12 mouse cellular contexts compared by ENCODE assay signal in genomic region chr9:94410042-94410441, GRCm38 (mm10).
DNase-seq lines count a peak whose midpoint lies in the region; ATAC-seq lines count a peak whose summit lies in the region.
"Had no signal": no experiment of that assay in that cellular context is flagged by ENCODE, and none has a peak within 500 bp of the region (broad histone marks: within the 10 kb centered on the region; RNA-seq: fewer than 3 reads in every experiment).

No protein-coding gene starts in this region.

- ATAC-seq in forebrain, embryonic 15.5 days (replicated peaks) = peak; percentile 93
- peak; percentile 91 for ATAC-seq in midbrain, embryonic 11.5 days (ENCODE audit: low FRiP score)
- ATAC-seq: inflammation-experienced regulatory T-cells, adult 6 months had no signal

- intact Hi-C loops in left cerebral cortex, postnatal 4 days (cut with DNase I) = no loop called here

- peak; percentile 79 for DNase-seq in left cerebral cortex, postnatal 4 days
- DNase-seq in left cerebral cortex, adult 18-20 months (ENCODE audit: low spot score in 2 of 2) = no peak
- DNase-seq in midbrain, embryonic 11.5 days (ENCODE audit: low spot score, missing footprints) = peak; percentile 85
- peak; percentile 33 for DNase-seq in retina, postnatal 7 days (ENCODE audit: low read depth, low spot score)
- no peak for DNase-seq in lung, postnatal 36 days
- no peak for DNase-seq in adrenal gland, adult (ENCODE audit: inconsistent age in 2 of 2, low spot score in 1 of 2)
- DNase-seq in layer of hippocampus, adult 18-20 months (ENCODE audit: low spot score in 2 of 2) = no peak
- DNase-seq: adrenal gland, postnatal 14 days; heart, adult 18-20 months had no signal

- no peak overlapping the region for H3K4me2 ChIP-seq in forebrain, embryonic 15.5 days (replicated peaks)
- H3K4me2 ChIP-seq in midbrain, embryonic 11.5 days = no peak overlapping the region

- H3K4me3 ChIP-seq in forebrain, embryonic 15.5 days = no peak overlapping the region
- H3K4me3 ChIP-seq in midbrain, embryonic 11.5 days (ENCODE audit: low read depth, low read length) = no peak overlapping the region
- H3K4me3 ChIP-seq: erythroblast, embryonic 14.5 days had no signal

- H3K36me3 ChIP-seq in forebrain, embryonic 15.5 days = no peaks in the 10 kb centered on the region
- no peaks in the 10 kb centered on the region for H3K36me3 ChIP-seq in midbrain, embryonic 11.5 days (ENCODE audit: control insufficient read depth, insufficient read depth, low read length)

- 4% methylated on average over 3 of the region's 3 CpGs for WGBS in forebrain, embryonic 15.5 days
- 43% methylated on average over 3 of the region's 3 CpGs for WGBS in midbrain, embryonic 11.5 days

- H3K27ac ChIP-seq in forebrain, embryonic 15.5 days (replicated peaks) = no peak overlapping the region
- H3K27ac ChIP-seq in midbrain, embryonic 11.5 days (ENCODE audit: low read depth, low read length) = no peak overlapping the region; the same call in 1 of the 2 replicates

- H3K4me1 ChIP-seq in forebrain, embryonic 15.5 days = peaks cover 15% of the 10 kb centered on the region
- no peaks in the 10 kb centered on the region; the same call in 1 of the 2 replicates for H3K4me1 ChIP-seq in midbrain, embryonic 11.5 days (ENCODE audit: control insufficient read depth, insufficient read depth, low read length)

- H3K9me3 ChIP-seq in forebrain, embryonic 15.5 days = no peaks in the 10 kb centered on the region
- no peaks in the 10 kb centered on the region for H3K9me3 ChIP-seq in midbrain, embryonic 11.5 days (ENCODE audit: control insufficient read depth, low read length)

- H3K9ac ChIP-seq in forebrain, embryonic 15.5 days (replicated peaks) = no peak overlapping the region
- H3K9ac ChIP-seq in midbrain, embryonic 11.5 days (ENCODE audit: low read length) = no peak overlapping the region

- no peaks in the 10 kb centered on the region for H3K27me3 ChIP-seq in forebrain, embryonic 15.5 days
- no peaks in the 10 kb centered on the region for H3K27me3 ChIP-seq in midbrain, embryonic 11.5 days (ENCODE audit: control insufficient read depth, insufficient read depth, low read length)

Comparison
In these comparisons a context has a peak if more than half of its experiments do, and no peak if none do; other contexts are left out.
1. DNase-seq: peak in left cerebral cortex, postnatal 4 days (single experiment), midbrain, embryonic 11.5 days (single experiment) and retina, postnatal 7 days (single experiment); none in left cerebral cortex, adult 18-20 months (0 of 2), lung, postnatal 36 days (single experiment), adrenal gland, adult (0 of 2) and layer of hippocampus, adult 18-20 months (0 of 2).